Mouse (Mus musculus) liver (tissue): ENCODE results near the gene Med12l.

Experiments
- DNase-seq: peaks from one replicate; pipeline ENCODE4 v3.0.0-alpha.2; 2020; ENCODE audit warnings: mixed read lengths

The Med12l gene

DNA sequence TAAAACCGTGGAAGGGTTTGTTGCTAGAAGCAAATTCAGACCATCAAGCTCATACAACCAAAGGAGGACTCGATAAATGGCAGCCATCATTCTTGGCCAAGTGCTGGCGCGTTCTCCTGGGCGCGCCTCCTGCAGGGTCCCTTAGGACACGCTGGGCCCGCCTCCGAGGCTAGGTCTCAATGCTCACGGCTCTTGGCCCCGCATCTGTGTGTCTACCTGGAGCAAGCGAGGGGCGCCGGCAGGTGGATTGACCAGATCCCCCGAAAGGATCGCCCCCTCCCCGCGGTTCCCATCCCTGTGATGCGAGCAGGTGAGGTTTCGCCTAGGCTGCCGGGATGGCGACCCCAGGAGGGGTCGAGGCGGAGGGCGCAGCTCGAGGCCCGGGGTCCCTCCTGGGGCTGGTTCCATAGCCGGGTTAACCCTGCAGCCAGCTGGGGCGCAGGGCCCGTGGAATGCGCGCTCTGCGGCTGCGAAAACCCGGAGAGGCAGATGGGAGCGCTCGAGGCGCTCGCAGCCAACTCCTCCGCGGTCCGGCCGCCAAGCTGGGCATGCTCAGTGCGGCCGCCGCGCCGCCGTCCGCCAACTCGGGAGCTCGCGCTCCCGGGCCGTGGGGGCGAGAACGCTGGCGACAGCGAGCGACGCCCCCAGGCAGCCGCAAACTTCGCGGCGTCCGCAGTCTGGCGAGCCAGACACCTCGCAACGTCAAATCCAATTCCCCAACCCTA is at the start of gene Med12l:
TSS of gene Med12l (plus strand) at position 555 of the 725 bp plus-strand sequence.
- DNase-seq = peak; percentile 50

DNA sequence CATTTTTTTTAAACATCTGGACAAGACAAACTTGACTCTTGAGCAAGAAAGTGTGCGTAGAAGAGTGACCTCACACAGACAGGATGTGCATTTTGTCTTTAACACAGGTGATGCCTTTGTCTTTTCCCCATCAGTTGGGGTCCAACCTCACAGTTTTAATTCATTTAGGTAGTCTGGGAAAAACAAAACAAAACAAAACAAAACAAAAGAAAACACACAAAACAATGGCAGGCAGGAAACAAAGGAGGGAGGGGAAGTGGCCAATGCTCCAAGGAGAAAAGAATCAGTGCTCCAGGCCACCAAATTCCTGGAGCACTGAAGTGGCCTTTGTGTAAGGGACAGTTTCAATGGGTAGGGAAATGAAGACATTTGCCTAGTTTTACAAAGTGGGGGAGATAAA is 44.5 kb upstream of the Med12l start:
- no peak for DNase-seq

DNA sequence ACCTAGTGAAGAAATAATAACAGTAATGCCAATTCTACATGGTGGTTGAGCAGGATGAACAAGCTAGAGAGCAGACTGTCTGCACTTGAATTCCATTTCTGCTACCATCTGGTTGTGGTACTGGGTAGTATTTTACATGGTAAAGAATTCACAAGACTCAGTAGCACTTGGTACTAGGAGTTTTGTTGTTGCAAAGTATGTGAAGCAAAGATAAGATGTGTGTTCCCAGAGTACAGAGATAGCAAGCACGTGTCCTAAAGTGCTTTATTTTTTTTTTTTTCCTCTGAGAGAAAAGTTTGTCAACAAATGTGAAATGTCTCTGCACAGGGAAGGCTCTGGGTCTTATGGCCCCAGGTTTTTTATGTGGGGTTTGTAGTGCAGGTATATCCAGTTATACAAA is 28.2 kb upstream of the Med12l start:
- DNase-seq = no peak

DNA sequence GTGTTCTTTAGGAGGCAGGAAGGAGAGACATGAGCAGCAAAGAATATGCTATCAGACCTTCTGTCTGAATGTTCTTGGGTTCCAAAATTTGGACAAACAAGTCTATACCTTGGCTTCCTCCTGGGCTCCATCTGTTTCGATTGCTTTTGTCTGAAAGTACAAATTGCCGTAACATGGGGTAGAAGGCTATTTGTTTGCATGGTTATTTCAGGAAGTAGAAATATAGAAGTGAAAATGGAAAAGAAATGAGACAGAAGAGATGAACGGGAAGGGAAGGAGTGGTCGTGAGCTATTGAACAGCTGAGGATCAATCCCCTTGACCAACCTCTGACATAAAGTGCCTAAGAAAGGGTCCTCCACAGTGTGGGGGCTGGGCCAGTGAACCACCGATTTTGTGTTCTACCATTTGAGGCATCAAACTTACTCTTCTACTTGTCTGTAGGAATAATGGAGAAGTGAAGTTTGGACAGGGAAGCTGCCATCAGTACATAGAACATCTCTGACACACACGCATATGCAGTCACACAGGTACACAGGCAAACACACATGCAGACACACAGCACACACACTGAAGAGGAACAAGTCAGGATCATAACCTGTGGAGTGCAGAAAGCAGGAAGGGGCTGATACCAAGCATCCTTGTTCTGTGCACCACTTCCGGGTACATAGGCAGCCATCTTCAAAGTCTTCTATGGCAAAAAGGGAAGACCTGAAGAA is 27.6 kb upstream of the Med12l start:
- no peak for DNase-seq

DNA sequence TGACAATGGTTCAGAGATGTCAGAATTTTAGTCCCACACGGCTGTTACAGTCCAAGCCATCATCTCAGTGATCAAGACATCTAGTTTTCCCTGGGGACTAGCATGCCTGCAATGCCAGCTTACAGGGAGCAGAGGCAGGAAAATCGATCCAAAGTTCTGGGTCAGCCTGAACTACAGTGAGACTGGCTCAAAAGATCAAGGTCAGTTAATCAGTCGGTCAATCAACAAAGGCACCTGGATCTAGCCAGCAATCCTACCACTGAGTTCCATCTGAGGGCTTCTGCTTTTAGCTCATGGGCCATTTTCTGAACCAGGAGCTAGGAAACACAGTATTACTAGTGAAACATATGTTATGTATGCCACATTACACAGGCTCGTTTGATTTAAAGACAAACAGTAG is 25.0 kb upstream of the Med12l start:
- DNase-seq = no peak

DNA sequence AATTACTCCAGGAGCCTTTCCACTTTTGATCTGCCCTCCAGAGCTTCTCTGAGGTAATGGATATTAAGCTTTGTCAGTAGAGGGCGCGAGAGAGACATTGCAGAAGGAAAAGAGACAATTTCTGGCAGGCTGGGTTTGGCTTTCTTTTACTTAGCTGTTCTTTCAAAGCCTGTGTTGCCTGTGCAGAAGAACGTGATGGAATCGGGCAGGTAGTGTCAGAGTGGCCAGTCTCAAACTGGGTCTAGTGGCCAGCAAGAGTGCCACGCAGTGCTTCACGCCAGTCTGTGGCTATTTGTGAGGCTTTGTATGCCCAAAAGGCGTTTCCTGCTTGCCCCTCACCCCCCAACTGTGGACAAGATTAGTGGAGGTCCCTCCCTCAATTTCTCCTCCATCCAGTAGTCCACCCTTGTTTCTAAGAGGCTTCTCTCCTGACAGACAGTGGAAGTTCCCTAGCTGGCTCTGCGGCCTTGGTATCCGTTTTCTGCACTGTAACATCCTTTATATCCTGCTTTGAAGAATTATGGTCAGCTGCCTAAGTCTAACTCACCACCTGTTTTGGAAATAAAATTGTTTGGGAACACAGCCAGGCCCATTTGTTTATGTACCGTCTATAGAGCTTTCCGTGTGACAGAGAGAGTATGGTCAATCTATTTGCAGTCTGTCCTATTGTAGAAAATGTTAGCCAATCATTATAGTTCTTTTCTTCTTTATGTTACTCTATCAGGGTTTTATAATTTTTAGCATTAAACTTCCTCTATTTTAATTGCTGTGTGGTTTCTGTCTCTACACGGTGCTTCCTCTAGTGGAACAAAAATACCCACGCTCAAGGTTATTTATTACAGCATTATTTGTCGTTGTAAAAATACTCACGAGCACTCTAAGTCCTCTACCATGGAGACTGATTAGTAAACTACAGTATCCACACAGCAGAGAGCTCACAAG is 22.5 kb upstream of the Med12l start:
- DNase-seq = peak; percentile 52

DNA sequence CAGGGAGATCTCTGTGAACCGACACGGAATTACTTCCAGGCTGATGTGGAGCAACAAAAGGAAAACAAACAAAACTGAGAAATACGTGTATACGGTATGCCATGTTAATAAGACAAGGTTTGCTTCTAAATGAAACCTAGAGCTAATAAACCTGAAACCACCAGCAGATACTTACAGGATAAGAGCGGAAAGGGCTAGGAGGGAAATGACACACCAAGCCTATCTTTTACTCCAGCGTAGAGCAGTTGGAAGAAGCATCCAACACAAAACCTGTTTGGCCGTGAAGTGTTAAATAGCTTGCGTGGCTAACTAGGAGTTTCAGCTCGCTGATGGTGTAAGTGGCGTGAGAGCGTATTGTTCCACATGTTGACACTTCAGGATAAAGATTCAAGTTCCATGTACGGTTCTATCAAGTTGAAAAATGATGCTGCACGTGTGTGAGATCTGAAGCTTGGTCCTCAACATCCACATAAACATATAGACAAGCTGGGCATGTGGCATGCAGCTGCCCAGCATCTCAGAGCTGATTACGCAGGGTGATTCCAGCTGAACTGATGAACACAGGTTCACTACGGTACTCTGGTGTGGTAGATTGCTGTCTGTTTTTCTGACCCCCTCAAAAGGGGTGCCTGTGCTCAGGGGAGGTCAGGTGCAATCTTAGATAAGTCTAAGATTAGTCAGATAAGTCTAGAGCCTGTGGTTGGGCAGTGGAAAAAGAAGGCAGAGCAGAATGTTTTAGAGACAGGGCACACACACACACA is 21.6 kb upstream of the Med12l start:
- no peak for DNase-seq

DNA sequence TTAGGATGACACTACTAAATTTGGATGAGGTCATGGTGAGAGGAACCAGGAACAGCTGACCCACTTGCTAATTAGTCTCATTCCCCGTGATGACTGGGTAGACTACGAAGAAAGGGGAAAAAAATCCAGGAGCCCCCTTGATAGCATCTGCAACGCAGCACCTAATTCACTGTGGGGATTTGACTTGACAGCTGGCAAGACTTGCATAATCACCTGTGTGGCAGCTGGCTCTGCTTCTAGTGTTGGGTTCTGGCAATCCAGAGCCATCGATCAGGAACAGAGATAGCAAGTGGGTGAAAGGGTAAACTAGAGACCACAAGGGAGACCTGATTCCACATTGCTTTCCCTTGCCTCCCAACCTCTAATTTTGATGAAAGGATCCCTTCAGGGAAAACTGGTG is 19.8 kb upstream of the Med12l start:
- no peak for DNase-seq

DNA sequence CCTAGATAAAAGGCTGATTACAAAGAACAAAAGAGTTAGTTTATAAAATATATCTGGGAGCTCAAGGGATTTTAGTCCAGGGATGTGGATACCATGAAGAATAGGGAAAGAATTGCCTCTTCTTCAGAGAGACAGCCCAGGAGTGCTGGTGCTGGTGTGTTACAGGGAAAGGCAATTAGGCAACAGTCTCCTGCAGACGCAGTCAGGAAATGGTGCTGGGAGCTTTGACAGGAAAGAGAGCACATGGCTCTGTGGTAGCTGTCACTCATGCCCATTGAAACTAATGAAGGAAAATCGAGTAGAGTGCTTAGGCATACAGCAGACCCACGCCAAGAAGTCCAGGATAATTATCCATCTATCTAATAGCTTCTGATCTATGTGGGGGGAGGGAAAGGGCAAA is 16.3 kb upstream of the Med12l start:
- no peak for DNase-seq

DNA sequence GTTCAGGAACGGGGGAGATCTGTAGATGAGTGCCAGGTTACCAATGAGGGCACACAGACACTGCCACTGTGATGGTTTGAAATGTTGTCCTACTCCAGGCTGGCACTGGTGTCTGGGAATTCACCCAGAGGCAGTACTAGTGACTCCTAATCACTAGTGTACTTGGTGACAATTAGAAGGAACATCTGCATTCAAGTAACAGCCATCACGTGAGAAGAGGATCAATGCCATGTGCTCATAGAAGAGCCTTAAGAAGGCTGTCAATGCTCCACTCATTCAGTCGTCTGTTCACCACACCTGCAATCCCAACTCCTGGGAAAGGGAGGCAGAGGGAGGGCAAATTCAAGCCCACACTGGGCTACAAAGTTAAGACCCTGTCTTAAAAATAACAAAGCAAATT is 15.1 kb upstream of the Med12l start:
- no peak for DNase-seq

DNA sequence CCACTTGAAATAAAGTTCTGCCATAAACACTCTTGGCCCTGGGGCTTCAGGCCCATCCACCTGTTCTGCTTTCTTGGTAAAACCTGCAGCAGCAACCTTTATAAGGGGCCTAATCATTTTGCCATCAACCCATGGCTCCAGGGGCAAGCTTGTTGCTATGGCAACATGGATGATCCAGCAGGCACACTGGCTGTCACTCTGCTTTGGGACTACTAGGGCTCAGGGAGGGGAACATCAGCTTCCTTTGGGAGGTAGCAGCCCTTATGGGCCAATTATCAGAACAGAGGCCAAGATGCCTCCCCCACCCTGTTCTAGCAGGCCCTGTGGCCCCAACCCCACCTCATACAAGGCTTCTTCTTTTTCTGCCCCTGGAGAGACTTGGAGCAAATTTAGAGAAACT is 13.5 kb upstream of the Med12l start:
- no peak for DNase-seq

DNA sequence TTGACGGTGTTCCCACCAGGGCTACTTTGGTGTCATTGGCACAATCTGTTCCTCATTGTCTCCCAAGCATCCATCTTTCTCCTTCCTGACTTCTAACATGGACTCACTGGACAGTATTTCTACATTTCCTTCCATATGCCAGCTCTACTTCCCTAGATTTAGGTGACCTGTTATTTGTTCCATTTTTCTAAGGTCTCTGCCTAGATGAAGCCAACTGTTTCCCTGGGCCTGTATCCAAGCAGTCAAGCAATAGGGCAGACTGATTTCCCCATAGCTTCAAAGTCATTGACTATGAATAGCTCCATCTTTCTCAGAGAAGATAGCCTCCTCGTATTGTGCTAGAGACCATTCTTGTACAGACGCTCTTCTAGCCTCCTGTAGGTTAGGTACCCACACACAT is 12.0 kb upstream of the Med12l start:
- DNase-seq = no peak

DNA sequence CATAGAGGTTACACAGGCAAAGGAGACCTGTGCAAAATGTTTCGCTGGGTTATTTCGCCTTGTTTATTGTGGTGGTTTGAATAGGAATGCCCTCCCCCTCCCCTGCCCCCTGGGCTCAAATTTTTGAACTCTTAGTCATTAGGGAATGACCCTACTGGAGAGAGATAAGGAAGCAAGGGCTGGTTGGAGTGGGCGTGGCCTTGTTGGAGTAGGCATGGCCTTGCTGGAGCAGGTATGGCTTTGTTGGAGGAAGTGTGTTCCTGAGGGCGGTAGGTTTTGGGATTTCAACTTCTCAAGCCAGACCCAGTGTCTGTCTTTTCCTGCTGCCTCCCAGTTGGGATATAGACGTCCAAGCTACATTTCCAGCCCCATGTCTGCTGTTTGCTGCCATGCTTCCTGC is 1.9 kb upstream of the Med12l start:
- no peak for DNase-seq

DNA sequence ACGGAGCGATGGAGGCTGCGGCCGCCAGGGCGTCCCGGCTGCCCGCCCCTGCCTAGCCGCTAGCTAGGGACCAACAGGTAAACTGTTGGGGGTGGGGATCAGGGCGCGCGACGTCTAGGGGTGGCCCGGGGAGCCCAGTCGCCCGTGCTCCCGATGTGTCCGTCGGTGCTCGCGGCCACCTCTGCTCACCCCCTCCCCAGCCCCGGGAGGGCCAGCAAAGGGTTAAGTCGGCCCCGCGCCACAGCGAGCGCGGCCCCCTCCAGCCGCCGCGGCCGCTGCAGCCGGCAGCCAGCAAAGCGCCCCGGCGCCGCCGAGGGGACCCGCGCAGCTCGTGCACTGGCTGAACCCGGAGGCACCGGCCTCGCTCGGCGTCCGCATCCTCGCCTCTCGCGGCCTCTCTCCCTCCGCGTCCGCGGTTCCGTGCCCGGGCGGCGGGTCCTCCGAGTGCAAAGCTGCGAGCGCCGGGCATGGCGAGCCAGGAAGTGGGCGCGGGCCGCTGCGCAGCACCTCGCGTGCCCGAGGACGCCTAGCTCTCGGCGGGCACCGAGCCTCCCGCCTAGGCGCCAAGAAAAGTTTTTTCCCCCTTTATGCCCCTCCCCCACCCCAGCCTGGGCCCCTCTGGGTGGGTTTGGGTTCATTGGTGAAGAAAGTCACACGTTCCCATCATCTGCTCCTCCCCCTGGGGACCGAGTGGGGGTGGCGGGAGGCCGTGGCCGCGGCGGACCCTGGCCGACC is 538 bp downstream of the Med12l start:
- peak; percentile 8 for DNase-seq

DNA sequence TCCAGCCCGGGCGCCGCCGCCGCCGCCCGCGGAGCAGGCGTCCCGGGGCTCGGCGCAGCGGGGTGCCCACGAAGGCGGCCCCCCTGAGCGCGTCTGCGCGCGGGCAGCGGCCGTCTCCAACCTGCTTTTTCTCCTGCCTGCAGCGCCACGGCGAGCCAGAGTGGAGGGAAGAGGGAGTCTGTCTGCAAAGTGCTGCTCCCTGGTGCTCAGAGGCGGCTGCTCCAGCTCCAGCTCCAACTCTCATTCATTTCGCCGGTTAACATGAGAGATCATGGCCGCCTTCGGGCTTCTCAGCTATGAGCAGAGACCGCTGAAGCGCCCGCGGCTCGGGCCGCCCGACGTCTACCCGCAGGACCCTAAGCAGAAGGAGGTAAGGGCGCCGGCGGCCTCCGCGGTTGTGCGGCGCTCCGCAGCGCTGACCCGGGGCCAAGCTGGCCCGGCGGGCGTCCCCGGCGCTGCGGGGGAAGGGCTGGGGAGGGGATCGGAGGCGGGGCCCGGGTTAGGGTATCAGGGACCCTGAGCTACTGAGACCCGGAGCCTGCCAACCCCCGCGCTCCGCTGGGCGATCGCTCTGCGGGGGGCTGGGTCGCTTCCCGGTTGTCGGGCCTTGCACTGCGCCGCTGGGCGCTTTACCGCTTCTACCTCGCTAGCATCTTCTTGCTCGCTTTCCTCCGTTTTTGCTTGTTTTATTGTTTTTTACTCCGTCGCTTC is 1.3 kb downstream of the Med12l start:
- DNase-seq = peak; percentile 63

DNA sequence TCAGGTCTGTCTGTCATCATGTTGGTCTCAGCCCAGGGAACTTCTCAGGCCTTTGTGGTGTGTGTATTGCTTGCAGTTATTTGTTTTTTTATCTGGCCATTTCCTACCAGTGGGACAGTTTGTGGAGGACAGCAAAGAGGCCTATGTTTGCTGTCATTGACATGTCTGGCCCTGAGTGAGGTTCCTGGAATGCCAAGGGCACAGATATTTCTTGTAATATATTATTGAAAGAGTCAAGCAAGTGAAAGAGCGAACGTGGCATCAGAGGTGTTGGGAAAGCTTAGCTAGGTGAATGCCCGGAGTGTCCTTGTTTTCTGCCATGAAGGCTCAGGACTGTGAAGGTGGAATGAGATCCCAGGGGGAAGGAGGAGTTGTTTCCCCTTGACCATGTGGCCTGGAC is 4.7 kb downstream of the Med12l start:
- no peak for DNase-seq

DNA sequence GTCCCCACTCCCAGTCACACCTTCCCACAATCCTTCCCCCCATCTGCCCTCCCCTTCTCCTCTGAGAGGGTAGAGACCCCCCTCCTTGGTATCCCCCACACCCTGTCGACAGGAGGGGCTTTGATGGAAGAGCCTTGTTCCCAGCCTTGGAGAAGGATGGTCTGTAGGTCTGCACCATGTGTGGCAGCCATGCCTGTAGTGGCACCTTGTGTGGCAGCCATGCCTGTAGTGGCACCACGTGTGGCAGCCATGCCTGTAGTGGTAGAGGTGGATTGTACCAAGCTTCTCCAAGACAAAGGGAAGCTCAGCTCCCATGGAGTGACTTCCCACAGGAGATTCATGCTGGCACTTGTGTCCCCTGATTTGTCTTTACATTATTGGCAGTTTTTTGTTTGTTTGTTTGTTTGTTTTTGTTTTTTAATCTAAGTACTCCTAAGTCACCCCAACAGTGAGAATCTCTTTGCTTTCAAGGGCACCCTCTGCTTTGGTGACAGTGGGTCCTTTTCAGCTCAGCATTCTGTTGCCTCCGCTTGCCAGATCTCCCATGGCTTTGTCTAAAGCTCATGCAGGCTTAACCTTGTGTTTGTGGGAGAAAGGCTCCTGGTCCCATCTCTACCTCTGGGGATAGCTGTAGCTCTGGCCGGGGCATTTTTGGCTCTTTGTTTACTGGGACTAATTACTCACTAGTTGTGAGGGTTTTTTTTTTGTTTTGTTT is 10.2 kb downstream of the Med12l start:
- DNase-seq = no peak

DNA sequence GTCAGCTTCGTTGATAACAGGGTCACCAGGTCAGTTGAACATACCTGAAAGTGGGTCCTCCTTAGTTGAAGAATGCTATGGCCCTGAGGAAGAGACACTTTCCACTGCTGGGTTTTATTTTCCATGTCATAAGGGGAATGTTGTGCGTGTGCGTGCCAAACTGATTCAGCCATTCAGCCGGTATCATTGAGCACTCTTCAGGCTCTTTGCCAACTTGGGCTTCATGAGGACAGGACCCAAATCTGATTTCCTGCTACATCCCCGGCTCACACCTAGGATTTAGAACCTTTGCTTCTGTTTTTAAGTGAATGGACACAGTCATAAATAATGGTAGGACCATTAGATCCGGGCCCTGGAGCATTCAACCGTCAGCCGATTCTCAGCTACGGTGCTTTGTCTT is 10.9 kb downstream of the Med12l start:
- no peak for DNase-seq

DNA sequence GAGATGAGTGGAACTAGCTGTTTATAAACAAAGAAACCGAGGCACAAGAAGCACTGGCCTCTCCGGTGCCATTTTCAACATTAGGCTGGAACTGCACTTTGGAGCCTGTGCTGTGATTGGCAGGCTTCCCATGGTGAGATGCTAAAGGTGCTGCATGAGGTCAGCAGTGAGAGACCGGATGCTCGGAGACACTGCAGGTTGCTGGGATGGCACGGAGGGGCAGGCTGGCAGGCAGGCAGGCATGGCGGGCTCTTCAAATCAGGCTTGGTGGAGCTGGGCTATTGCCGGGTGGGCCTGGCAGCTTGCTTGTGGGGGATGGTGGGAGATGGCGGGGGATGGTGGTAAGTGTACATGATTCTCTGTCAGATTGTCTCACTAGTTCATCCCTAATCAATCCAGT is 15.6 kb downstream of the Med12l start:
- no peak for DNase-seq

DNA sequence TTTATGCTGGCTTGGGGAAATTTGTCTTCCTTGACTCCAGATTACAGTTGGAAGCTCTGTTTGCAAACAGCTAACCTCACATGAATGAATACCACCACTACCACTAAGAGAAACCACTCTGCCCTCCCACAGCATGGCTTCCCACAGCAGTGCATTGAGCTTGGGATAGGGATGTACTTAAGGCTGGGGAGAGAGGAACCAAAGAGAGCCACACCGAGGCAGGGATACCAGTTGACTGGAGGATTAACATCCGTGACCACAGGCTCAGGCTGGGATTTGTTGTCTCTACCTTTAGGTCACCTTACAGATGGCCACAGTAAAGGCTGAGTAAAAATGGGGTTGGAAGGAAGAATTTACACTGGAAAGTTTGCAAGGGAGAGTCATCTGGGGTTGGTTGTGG is 16.6 kb downstream of the Med12l start:
- no peak for DNase-seq

DNA sequence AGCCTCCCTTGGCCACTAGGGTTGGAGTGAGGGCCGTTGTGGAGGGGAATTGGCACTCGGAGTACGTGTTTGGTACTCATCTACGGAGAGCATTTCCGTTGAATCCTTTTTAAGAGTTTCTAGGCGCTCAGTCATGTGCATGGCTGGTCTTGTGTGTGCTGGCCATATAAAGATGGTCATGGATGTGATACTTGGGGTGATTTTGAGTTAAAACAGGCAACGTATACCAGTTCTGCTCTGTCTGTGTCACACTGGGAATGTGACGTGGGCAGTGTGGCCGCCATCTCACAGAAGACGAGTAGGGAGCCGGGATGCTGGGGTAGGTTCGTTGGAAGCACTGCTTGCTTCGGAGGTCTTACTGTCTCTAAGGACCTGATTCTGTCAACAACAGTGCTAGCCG is 17.3 kb downstream of the Med12l start:
- DNase-seq = no peak
